Mouse (Mus musculus) kidney, postnatal 25 days (tissue): ENCODE measurements at regions not wholly inside any gene's neighbourhood (a gene's known extent, or its start where the extent isn't known, plus 50 kb on each side); places are given as distances from the start of the nearest gene placed in this dataset.

Experiments
- DNase-seq, 2 experiments: peaks; one replicate each; pipeline ENCODE4 v3.0.0; 2021; ENCODE audit warnings: mixed read lengths in 2 of 2

DNA sequence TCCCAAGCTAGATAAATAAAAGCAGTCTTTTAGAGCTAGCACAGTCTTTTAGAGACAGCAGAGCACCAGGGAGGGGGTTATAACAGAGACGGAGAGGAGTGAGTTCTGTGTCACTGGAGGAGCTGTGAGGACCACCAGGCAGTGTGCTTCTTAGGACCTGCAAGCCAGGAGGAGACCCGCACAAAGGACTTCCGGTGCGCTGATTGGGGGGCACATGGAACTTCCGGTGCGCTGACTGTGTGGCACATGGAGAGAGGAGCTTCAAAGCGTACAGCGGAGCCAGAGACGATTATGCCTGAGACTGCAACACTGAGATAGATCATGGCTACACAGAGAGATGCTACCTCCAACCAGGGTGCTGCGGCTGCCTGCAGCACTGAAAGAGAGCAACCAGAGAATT, 53.4 kb downstream of the Rpl37a start:
- DNase-seq = no peak

DNA sequence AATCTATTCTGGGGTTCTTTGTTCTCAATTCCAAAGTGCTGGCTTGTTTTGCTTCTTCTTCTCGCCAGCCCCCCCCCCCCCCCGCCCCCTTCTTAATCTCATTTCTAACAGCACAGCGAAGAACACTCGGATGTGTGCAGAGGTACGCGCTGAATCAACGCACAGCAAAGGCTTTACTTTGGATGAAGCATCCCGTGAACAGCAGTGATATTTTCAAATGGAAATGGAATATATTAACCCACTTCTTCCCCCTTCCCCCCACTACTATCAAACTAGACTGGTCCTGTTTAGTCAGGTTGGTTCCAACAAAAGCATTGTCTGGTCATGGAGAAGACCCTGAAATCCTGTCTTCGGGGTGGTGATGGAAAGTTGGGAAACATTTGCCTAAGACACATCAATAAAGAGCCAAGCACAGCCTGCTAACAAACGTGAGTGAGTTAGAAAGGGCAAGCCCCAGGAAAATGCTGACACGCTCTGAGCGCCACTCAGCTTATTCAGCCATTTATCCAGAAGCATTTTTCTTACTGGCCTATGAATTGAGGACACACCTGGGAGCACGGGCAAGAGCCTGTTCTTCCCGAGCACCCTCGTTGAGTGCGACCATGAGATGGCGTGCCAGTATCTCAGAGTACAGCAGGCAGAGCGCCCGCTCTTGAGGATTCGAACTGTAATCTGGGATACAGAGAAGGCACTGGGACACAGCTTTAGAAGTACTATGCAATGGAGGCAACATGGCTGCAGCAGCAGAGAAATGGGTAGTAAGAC, 54.1 kb downstream of the Rpl37a start:
- no peak for DNase-seq

DNA sequence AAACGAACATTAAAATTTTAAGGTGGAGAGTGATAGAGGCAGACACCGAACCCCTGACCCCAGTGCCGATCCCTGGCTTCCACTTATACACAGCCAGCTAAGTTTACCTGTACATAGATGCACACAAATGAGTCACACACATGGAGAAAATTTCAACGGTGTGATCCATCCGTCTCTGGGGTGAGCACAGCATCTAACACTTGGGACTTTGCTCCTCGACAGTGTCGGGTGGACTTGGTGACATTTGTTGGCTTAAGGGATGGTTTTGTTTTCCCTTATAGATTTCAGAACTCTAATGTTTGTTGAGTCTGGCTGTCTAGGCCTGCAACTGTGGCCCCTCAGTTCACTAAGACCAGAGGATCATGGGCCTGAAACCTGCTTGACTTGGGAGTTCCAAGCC, 54.9 kb upstream of the Igfbp2 start:
- DNase-seq = no peak

DNA sequence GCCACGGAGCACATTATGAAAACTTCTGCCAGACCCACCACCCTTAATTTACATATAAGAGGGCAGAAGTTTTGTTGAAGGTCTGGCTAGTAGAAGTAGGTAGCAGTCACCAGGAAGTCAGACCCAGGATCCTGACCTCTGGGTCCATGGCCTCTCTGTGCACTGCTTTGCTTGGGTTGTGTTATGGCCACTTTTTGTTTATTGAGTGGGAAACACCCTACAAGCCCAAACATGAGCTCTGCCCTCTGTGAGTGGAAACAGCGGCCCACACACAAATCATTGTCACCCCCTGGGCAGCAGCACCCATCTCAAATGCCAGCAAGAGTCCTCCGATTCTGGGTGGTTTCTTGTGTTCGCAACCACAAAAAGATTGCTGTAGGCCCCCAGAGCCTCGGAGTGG, 51.6 kb upstream of the Igfbp2 start:
- DNase-seq = no peak

DNA sequence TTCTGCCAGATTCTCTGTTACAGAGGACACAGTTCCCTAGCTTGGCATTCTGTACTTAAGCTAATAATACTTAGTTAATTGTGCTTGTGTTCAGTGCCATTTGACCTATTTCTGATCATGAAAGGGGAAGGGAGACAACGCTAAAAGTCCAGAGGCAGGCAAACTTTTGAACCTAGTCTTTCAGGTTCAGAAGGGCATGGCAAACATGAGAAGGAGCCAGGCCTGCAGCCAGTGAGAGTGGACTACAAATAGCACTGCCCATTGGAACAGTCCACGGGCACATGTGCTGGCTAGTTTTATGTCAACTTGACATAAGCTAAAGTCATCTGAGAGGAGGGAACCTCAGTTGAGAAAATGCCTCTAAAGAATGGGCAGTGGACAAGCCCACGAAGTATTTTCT, 51.1 kb upstream of the Igfbp2 start:
- peak; percentile 10 to 42 for DNase-seq
